Mouse (Mus musculus) liver, postnatal 0 days (tissue): ENCODE data around the gene Mmp28. TPM values are rescaled to one million over a fixed set of nuclear protein-coding genes. Genes with fewer than 3 reads are reported as not detected.

Source experiments
- ATAC-seq: fragments of 200-750 bp; cut with Nextera tagmentation; 2 replicates; pipeline ENCODE4 v1.8.0; 2017; ENCODE audit warnings: mild to moderate bottlenecking, moderate library complexity
- DNase-seq: peaks from one replicate; pipeline ENCODE4 v3.0.0-alpha.2; 2016
- H3K27ac ChIP-seq: fragments of 300-500 bp; sonication (generic); 2 replicates; pipeline ENCODE4 v1.5.1; 2014; ENCODE audit warnings: antibody characterized with exemption, moderate library complexity, mild to moderate bottlenecking, low read depth
- H3K27me3 ChIP-seq: fragments of 300-500 bp; sonication (generic); 2 replicates; pipeline ENCODE4 v1.6.1; 2014; ENCODE audit warnings: low read length, control low read depth, mixed read lengths; ENCODE audit not compliant: insufficient read depth
- H3K36me3 ChIP-seq: fragments of 300-500 bp; sonication (generic); replicated peaks from 2 replicates; pipeline ENCODE4 v1.6.1; 2014; ENCODE audit warnings: mild to moderate bottlenecking, control low read depth, low read length, moderate library complexity, mixed read lengths; ENCODE audit not compliant: insufficient read depth
- H3K4me1 ChIP-seq: fragments of 300-500 bp; sonication (generic); 2 replicates; pipeline ENCODE4 v1.6.1; 2014; ENCODE audit warnings: antibody characterized with exemption, mild to moderate bottlenecking, control low read depth; ENCODE audit not compliant: insufficient read depth
- H3K4me2 ChIP-seq: fragments of 300-500 bp; sonication (generic); 2 replicates; pipeline ENCODE4 v1.6.1; 2014; ENCODE audit warnings: low read depth, mild to moderate bottlenecking, low read length, moderate library complexity, mixed read lengths
- H3K4me3 ChIP-seq: fragments of 300-500 bp; sonication (generic); 2 replicates; pipeline ENCODE4 v1.5.1; 2014; ENCODE audit warnings: low read depth, low read length
- H3K9ac ChIP-seq: fragments of 300-500 bp; sonication (generic); replicated peaks from 2 replicates; pipeline ENCODE4 v1.6.1; 2014; ENCODE audit warnings: mild to moderate bottlenecking, moderate library complexity
- H3K9me3 ChIP-seq: fragments of 300-500 bp; sonication (generic); 2 replicates; pipeline ENCODE4 v1.6.1; 2016; ENCODE audit warnings: mild to moderate bottlenecking, control low read depth, low read length, mixed read lengths
- CTCF ChIP-seq: sonication (generic); IDR thresholded peaks from 2 replicates; pipeline ENCODE4 v1.5.1; 2016; ENCODE audit warnings: antibody characterized with exemption, low read depth
- EP300 ChIP-seq: IDR thresholded peaks from 2 replicates; pipeline ENCODE4 v1.6.1; 2016; ENCODE audit warnings: antibody characterized with exemption, low read depth, mild to moderate bottlenecking
- WGBS: fragments of 180-500 bp; shearing (Covaris S2); extraction: QIAGEN DNeasy Blood & Tissue Kit; methylation state at CpG from one replicate; pipeline ENCODE4 v1.1.7; 2014; ENCODE audit not compliant: insufficient replicate concordance; 5-methylcytosine and 5-hydroxymethylcytosine counted together
- polyA plus RNA-seq: library from polyadenylated mRNA; unstranded; fragments of >200 nt; fragmentation: Nextera tagmentation; extraction: Ambion mirVana; gene quantifications from 2 replicates; pipeline ENCODE4 v1.2.1, GENCODE M21; 2015

Gene Mmp28
- polyA plus RNA-seq, 1 experiment from 2014 or later: 0.20 TPM

- Histone ChIP-seq H3K36me3 (no peaks in the 10 kb centered on the region; the same call in 1 of the 2 replicates), H3K27ac (no peak overlapping the region), H3K4me2 (no peak overlapping the region), H3K9ac (no peak overlapping the region), H3K4me1 (peaks cover 5% of the 10 kb centered on the region), H3K4me3 (no peak overlapping the region), H3K9me3 (no peaks in the 10 kb centered on the region), H3K27me3 (peaks cover 35% of the 10 kb centered on the region)
- TF ChIP-seq EP300 (no peak), CTCF (no peak)
- ATAC-seq: no peak
- no peak for DNase-seq
- 34% methylated on average over 8 of the region's 8 CpGs for WGBS
Measured at GRCm38 (mm10) chr11:83408242-83408641, 54.6 kb downstream of the Mmp28 start.

- H3K27me3 ChIP-seq: peaks cover 24% of the 10 kb centered on the region
- peaks cover 6% of the 10 kb centered on the region for H3K36me3 ChIP-seq
- no peaks in the 10 kb centered on the region for H3K9me3 ChIP-seq
- no peak overlapping the region for H3K27ac ChIP-seq
- peaks cover 5% of the 10 kb centered on the region for H3K4me1 ChIP-seq
- 63% methylated on average over 3 of the region's 3 CpGs for WGBS
- no peak overlapping the region for H3K4me3 ChIP-seq
- no peak overlapping the region for H3K9ac ChIP-seq
- ATAC-seq (no peak), DNase-seq (no peak)
- H3K4me2 ChIP-seq: no peak overlapping the region
- TF ChIP-seq CTCF (no peak), EP300 (no peak)
Measured at GRCm38 (mm10) chr11:83406391-83406790, 56.5 kb downstream of the Mmp28 start.

GRCm38 (mm10) chr11:83403787-83404186, 59.1 kb downstream of the Mmp28 start:
- H3K9me3 ChIP-seq: no peaks in the 10 kb centered on the region
- WGBS: 80% methylated on average over 7 of the region's 7 CpGs
- no peak for ATAC-seq

GRCm38 (mm10) chr11:83398724-83399123, 64.1 kb downstream of the Mmp28 start:
- peaks cover 41% of the 10 kb centered on the region for H3K36me3 ChIP-seq
- WGBS: 53% methylated on average over 5 of the region's 5 CpGs
- H3K4me2 ChIP-seq: no peak overlapping the region
- H3K27me3 ChIP-seq: no peaks in the 10 kb centered on the region
- H3K4me3 ChIP-seq: no peak overlapping the region
- TF ChIP-seq CTCF (no peak), EP300 (no peak)
- no peaks in the 10 kb centered on the region for H3K4me1 ChIP-seq
- no peak overlapping the region for H3K9ac ChIP-seq
- no peaks in the 10 kb centered on the region for H3K9me3 ChIP-seq
- DNase-seq: no peak
- no peak for ATAC-seq
- no peak overlapping the region for H3K27ac ChIP-seq

More at GRCm38 (mm10) chr11:83403787-83404186, 59.1 kb downstream of the Mmp28 start:
- Histone ChIP-seq H3K27me3 (peaks cover 2% of the 10 kb centered on the region; the same call in 1 of the 2 replicates), H3K27ac (no peak overlapping the region), H3K36me3 (peaks cover 16% of the 10 kb centered on the region), H3K9ac (no peak overlapping the region), H3K4me3 (no peak overlapping the region), H3K4me2 (no peak overlapping the region), H3K4me1 (no peaks in the 10 kb centered on the region)
- no peak for DNase-seq
- TF ChIP-seq CTCF (no peak), EP300 (no peak)

GRCm38 (mm10) chr11:83397626-83398025, 65.2 kb downstream of the Mmp28 start:
- Histone ChIP-seq H3K9ac (no peak overlapping the region), H3K4me1 (no peaks in the 10 kb centered on the region), H3K27me3 (no peaks in the 10 kb centered on the region), H3K4me2 (no peak overlapping the region), H3K27ac (no peak overlapping the region), H3K36me3 (peaks cover 42% of the 10 kb centered on the region), H3K9me3 (no peaks in the 10 kb centered on the region), H3K4me3 (no peak overlapping the region)
- ATAC-seq (no peak), DNase-seq (no peak)
- TF ChIP-seq EP300 (no peak), CTCF (no peak)
- WGBS: 80% methylated on average over 7 of the region's 7 CpGs

- H3K4me2 ChIP-seq: no peak overlapping the region
- no peaks in the 10 kb centered on the region for H3K4me1 ChIP-seq
- DNase-seq (no peak), ATAC-seq (no peak)
- no peak overlapping the region for H3K27ac ChIP-seq
- H3K9ac ChIP-seq: no peak overlapping the region
- H3K36me3 ChIP-seq: peaks cover 53% of the 10 kb centered on the region
- TF ChIP-seq CTCF: no peak
- TF ChIP-seq EP300: no peak
- H3K27me3 ChIP-seq: no peaks in the 10 kb centered on the region
- no peaks in the 10 kb centered on the region for H3K9me3 ChIP-seq
- WGBS: 68% methylated on average over 6 of the region's 6 CpGs
- no peak overlapping the region for H3K4me3 ChIP-seq
Measured at GRCm38 (mm10) chr11:83394802-83395439, 68.0 kb downstream of the Mmp28 start.
